Mouse (Mus musculus) lung, postnatal 0 days (tissue): ENCODE results near the gene Wdr6. TPM values are rescaled to one million over a fixed set of nuclear protein-coding genes. Genes with fewer than 3 reads are reported as not detected.

Experiments
- ATAC-seq: fragments of 200-750 bp; cut with Nextera tagmentation; 2 replicates; pipeline ENCODE4 v1.8.0; 2017; ENCODE audit warnings: moderate library complexity
- DNase-seq: peaks from one replicate; pipeline ENCODE4 v3.0.0-alpha.2; 2016; ENCODE audit warnings: low spot score
- H3K27ac ChIP-seq: fragments of 300-500 bp; sonication (generic); 2 replicates; pipeline ENCODE4 v1.5.1; 2014; ENCODE audit warnings: antibody characterized with exemption, mild to moderate bottlenecking, low read length, mixed read lengths
- H3K27me3 ChIP-seq: fragments of 300-500 bp; sonication (generic); replicated peaks from 2 replicates; pipeline ENCODE4 v1.6.1; 2014; ENCODE audit warnings: low read length, mixed read lengths; ENCODE audit not compliant: insufficient read depth
- H3K36me3 ChIP-seq: fragments of 300-500 bp; sonication (generic); 2 replicates; pipeline ENCODE4 v1.6.1; 2014; ENCODE audit warnings: low read length, mixed read lengths; ENCODE audit not compliant: insufficient read depth
- H3K4me1 ChIP-seq: fragments of 300-500 bp; sonication (generic); 2 replicates; pipeline ENCODE4 v1.6.1; 2014; ENCODE audit warnings: antibody characterized with exemption, low read depth, low read length, mixed read lengths; ENCODE audit not compliant: insufficient read depth
- H3K4me2 ChIP-seq: fragments of 300-500 bp; sonication (generic); replicated peaks from 2 replicates; pipeline ENCODE4 v1.6.1; 2014; ENCODE audit warnings: low read depth, mild to moderate bottlenecking, low read length, moderate library complexity, mixed read lengths
- H3K4me3 ChIP-seq: fragments of 300-500 bp; sonication (generic); 2 replicates; pipeline ENCODE4 v1.5.1; 2014; ENCODE audit warnings: low read depth, low read length
- H3K9ac ChIP-seq: fragments of 300-500 bp; sonication (generic); replicated peaks from 2 replicates; pipeline ENCODE4 v1.6.1; 2014; ENCODE audit warnings: low read depth, mild to moderate bottlenecking
- H3K9me3 ChIP-seq: fragments of 300-500 bp; sonication (generic); 2 replicates; pipeline ENCODE4 v1.6.1; 2016; ENCODE audit warnings: low read length, mixed read lengths
- CTCF ChIP-seq: IDR thresholded peaks from 2 replicates; pipeline ENCODE4 v1.5.1; 2016; ENCODE audit warnings: antibody characterized with exemption, mild to moderate bottlenecking
- EP300 ChIP-seq: IDR thresholded peaks from 2 replicates; pipeline ENCODE4 v1.6.1; 2016; ENCODE audit warnings: antibody characterized with exemption, mild to moderate bottlenecking, control low read depth
- WGBS: fragments of 180-500 bp; shearing (Covaris S2); extraction: QIAGEN DNeasy Blood & Tissue Kit; methylation state at CpG from one replicate; pipeline ENCODE4 v1.1.7; 2014; 5-methylcytosine and 5-hydroxymethylcytosine counted together
- polyA plus RNA-seq: library from polyadenylated mRNA; unstranded; fragments of >200 nt; fragmentation: Nextera tagmentation; extraction: Ambion mirVana; gene quantifications from 2 replicates; pipeline ENCODE4 v1.2.1, GENCODE M21; 2015

Gene Wdr6
- polyA plus RNA-seq, 1 experiment from 2014 or later: 36.6 TPM

DNA sequence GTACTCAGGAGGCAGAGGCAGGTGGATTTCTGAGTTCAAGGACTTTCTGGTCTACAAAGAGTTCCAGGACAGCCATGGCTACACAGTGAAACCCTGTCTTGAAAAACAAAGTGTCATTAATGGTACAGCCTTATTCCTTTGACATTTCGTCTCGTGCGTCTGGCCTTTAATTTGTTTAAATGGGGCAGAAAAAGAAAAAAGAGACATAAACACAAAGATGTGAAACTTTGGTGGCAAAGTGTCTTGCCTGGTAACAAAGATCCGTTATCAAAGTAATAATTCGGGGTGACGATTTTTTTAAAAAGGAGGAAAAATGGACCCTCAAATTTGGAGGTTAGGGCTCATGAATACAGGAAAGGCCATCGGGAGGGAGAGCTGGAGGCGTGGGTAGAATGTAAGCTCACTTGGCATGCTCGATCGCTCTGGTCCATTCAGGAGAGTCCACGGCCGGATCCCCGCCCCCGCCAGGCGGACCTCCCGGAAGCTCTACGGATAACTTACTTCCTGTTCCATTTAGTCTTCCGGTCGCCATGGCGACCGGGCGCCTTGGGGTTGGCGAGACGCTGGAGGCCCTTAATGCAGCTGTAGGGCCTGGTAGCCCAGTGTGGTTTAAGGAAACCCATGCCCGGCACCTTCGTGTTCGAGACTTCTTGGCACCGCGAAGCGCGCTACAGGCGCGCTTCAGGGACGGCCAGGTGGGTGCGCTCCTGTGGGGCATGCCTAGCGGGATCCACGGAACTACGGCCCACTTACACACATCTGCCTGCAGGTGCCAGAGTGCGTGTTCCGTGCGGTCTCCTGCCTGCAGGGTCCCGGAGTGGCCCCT is 8.9 kb downstream of the Wdr6 start, which contains the start of gene Dalrd3:
TSS of gene Dalrd3 (plus strand) at position 506 of the 826 bp plus-strand sequence.
- H3K36me3 ChIP-seq: peaks cover 11% of the 10 kb centered on the region

DNA sequence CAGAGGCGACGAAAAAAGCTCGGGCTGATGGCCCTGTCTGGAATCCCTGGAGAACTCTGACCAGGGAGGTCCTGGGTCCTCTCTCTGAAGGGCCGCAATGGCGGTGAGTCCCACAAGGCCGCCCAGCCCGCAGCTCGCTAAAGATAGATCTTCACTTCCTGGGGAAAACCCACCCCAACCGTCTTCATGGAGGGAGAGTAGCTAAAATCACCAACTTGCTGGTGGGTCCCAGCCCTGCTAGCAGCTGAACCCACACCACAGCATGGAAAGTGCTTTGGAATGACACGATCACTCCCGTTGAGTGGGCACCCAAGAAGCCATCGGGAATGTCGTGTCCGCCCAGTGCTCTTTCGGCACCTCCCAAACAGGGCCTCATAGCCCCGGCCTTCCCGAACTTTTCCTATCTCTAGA is 10.0 kb downstream of the Wdr6 start:
- Histone ChIP-seq H3K27ac (peak overlapping the region; percentile 97; the same call in 1 of the 2 replicates), H3K36me3 (peaks cover 15% of the 10 kb centered on the region), H3K9me3 (no peaks in the 10 kb centered on the region), H3K9ac (no peak overlapping the region), H3K4me2 (peak overlapping the region; percentile 97), H3K4me3 (peak overlapping the region; percentile 74; the same call in 1 of the 2 replicates), H3K4me1 (peaks cover 13% of the 10 kb centered on the region; the same call in 1 of the 2 replicates), H3K27me3 (no peaks in the 10 kb centered on the region)
- 69% methylated on average over 17 of the region's 17 CpGs for WGBS
- DNase-seq: peak; percentile 4
- ATAC-seq: no peak
- TF ChIP-seq EP300: no peak
- no peak for TF ChIP-seq CTCF

More for the DNA sequence above, 8.9 kb downstream of the Wdr6 start, which contains the start of gene Dalrd3:
- ATAC-seq: peak; percentile 58
- Histone ChIP-seq H3K27ac (peak within 1 kb of the TSS; percentile 34; the same call in 1 of the 2 replicates), H3K4me3 (peak within 1 kb of the TSS; percentile 66), H3K9me3 (no peaks in the 10 kb centered on the region), H3K27me3 (no peaks in the 10 kb centered on the region), H3K9ac (peak within 1 kb of the TSS; percentile 50), H3K4me2 (peak within 1 kb of the TSS; percentile 97), H3K4me1 (peaks cover 13% of the 10 kb centered on the region; the same call in 1 of the 2 replicates)
- WGBS: 6% methylated on average over 42 of the region's 42 CpGs
- TF ChIP-seq CTCF (no peak), EP300 (peak; percentile 17; the same call in 1 of the 2 replicates)
- DNase-seq: peak; percentile 97

- H3K27me3 ChIP-seq: no peaks in the 10 kb centered on the region
- DNase-seq (peak; percentile 51), ATAC-seq (no peak)
- H3K27ac ChIP-seq: peak overlapping the region; percentile 97
- peak overlapping the region; percentile 74 for H3K4me3 ChIP-seq
- 11% methylated on average over 18 of the region's 18 CpGs for WGBS
- peaks cover 15% of the 10 kb centered on the region for H3K36me3 ChIP-seq
- peaks cover 13% of the 10 kb centered on the region; the same call in 1 of the 2 replicates for H3K4me1 ChIP-seq
- no peak for TF ChIP-seq CTCF
- H3K9ac ChIP-seq: peak overlapping the region; percentile 73
- peak overlapping the region; percentile 97 for H3K4me2 ChIP-seq
- no peaks in the 10 kb centered on the region for H3K9me3 ChIP-seq
These were observed 10.6 kb downstream of the Wdr6 start for GRCm38 (mm10) chr9:108567931-108568419.

GRCm38 (mm10) chr9:108566815-108567776 is 11.4 kb downstream of the Wdr6 start, which contains the start of gene Ndufaf3:
Gene Ndufaf3, minus strand, starts transcription at chr9:108567434.
- H3K27me3 ChIP-seq: no peaks in the 10 kb centered on the region
- H3K9me3 ChIP-seq: no peaks in the 10 kb centered on the region
- TF ChIP-seq CTCF: peak; percentile 97
- TF ChIP-seq EP300: peak; percentile 28; the same call in 1 of the 2 replicates
- H3K4me1 ChIP-seq: peaks cover 13% of the 10 kb centered on the region; the same call in 1 of the 2 replicates
- peak within 1 kb of the TSS; percentile 97 for H3K4me2 ChIP-seq
- DNase-seq (peak; percentile 98), ATAC-seq (peak; percentile 90)
- under 1% methylated on average over 72 of the region's 73 CpGs for WGBS
- peaks cover 11% of the 10 kb centered on the region for H3K36me3 ChIP-seq
- peak within 1 kb of the TSS; percentile 74 for H3K4me3 ChIP-seq
- H3K9ac ChIP-seq: peak within 1 kb of the TSS; percentile 73
- peak within 1 kb of the TSS; percentile 97 for H3K27ac ChIP-seq

GRCm38 (mm10) chr9:108565881-108566814 is 12.4 kb downstream of the Wdr6 start:
- no peaks in the 10 kb centered on the region for H3K27me3 ChIP-seq
- ATAC-seq: no peak
- H3K9ac ChIP-seq: peak overlapping the region; percentile 73
- peak overlapping the region; percentile 97 for H3K27ac ChIP-seq
- H3K4me1 ChIP-seq: peaks cover 13% of the 10 kb centered on the region; the same call in 1 of the 2 replicates
- TF ChIP-seq CTCF: no peak
- TF ChIP-seq EP300: no peak
- peaks cover 5% of the 10 kb centered on the region; the same call in 1 of the 2 replicates for H3K36me3 ChIP-seq
- H3K9me3 ChIP-seq: no peaks in the 10 kb centered on the region
- 11% methylated on average over 35 of the region's 35 CpGs for WGBS
- DNase-seq: peak; percentile 19
- peak overlapping the region; percentile 74 for H3K4me3 ChIP-seq
- peak overlapping the region; percentile 97 for H3K4me2 ChIP-seq
